Mouse (Mus musculus) neural tube, embryonic 15.5 days (tissue): ENCODE data around the gene Coq5. TPM values are rescaled to one million over a fixed set of nuclear protein-coding genes. Genes with fewer than 3 reads are reported as not detected.

Source experiments
- ATAC-seq: fragments of 200-750 bp; cut with Nextera tagmentation; 2 replicates; pipeline ENCODE4 v1.8.0; 2017; ENCODE audit warnings: mild to moderate bottlenecking, moderate TSS enrichment, moderate library complexity; ENCODE audit not compliant: low FRiP score
- H3K27ac ChIP-seq: fragments of 300-500 bp; sonication (generic); replicated peaks from 2 replicates; pipeline ENCODE4 v1.5.1; 2015; ENCODE audit warnings: mild to moderate bottlenecking, inconsistent platforms
- H3K27me3 ChIP-seq: fragments of 300-500 bp; sonication (generic); replicated peaks from 2 replicates; pipeline ENCODE4 v1.6.1; 2015; ENCODE audit warnings: inconsistent platforms
- H3K36me3 ChIP-seq: fragments of 300-500 bp; sonication (generic); 2 replicates; pipeline ENCODE4 v1.6.1; 2015; ENCODE audit warnings: inconsistent platforms
- H3K4me1 ChIP-seq: fragments of 300-500 bp; sonication (generic); 2 replicates; pipeline ENCODE4 v1.6.1; 2015; ENCODE audit warnings: inconsistent platforms
- H3K4me2 ChIP-seq: fragments of 300-500 bp; sonication (generic); 2 replicates; pipeline ENCODE4 v1.6.1; 2015; ENCODE audit warnings: inconsistent platforms, mild to moderate bottlenecking, moderate library complexity
- H3K4me3 ChIP-seq: fragments of 300-500 bp; sonication (generic); replicated peaks from 2 replicates; pipeline ENCODE4 v1.5.1; 2015; ENCODE audit warnings: mild to moderate bottlenecking, inconsistent platforms
- H3K9ac ChIP-seq: fragments of 300-500 bp; sonication (generic); replicated peaks from 2 replicates; pipeline ENCODE4 v1.6.1; 2015; ENCODE audit warnings: mild to moderate bottlenecking, inconsistent platforms
- H3K9me3 ChIP-seq: fragments of 300-500 bp; sonication (generic); replicated peaks from 2 replicates; pipeline ENCODE4 v1.6.1; 2016; ENCODE audit warnings: inconsistent platforms
- WGBS: fragments of 180-500 bp; shearing (Covaris S2); methylation state at CpG from one replicate; pipeline ENCODE4 v1.1.7; 2015; ENCODE audit warnings: mixed read lengths; 5-methylcytosine and 5-hydroxymethylcytosine counted together
- polyA plus RNA-seq: library from polyadenylated mRNA; unstranded; fragments of >200 nt; fragmentation: Nextera tagmentation; extraction: Ambion mirVana; gene quantifications from 2 replicates; pipeline ENCODE4 v1.2.1, GENCODE M21; 2015

The Coq5 gene
- polyA plus RNA-seq = 63.7 and 64.6 TPM in 2 replicates

DNA sequence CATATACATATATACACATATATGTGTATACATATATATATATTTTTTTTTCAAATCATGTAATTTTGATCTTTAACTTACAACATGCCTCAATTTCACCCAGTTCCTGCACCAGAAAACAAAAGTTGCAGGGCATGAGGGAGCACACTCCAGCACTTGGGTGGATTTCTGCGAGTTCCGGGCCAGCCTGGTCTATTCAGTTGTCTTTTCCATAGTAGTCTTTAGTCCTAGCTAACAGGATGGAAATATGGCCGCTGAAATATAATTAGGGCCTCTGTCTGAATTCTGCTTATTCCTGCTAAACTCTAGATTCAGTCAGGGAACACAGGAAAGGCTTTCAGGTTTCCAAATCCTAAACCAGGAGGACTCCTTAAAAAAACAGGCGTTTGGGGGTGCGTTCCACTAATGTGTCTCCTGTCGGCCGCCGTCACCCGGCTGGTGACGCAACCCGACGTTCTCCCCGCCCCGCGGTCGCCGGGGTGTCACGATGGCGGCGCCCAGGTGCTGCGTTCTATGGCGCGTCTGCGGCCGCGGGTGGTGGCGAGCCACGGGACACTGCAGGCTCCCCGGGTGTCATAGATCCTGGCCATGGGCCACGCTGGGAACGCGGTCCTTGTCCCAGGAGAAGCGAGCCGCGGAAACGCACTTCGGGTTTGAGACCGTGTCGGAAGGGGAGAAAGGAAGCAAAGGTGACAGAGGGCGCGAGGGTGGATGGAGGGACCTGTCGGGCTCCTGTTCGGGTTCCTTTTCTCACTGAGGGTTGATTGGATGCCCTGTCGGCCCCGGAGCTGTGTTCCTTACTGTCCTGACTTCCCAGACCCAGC lies at the start of gene Coq5:
TSS of gene Coq5 (plus strand) at position 441 of the 824 bp plus-strand sequence.
- Histone ChIP-seq H3K9me3 (no peaks in the 10 kb centered on the region), H3K36me3 (peaks cover 14% of the 10 kb centered on the region), H3K27ac (peak within 1 kb of the TSS; percentile 79), H3K9ac (peak within 1 kb of the TSS; percentile 96), H3K4me1 (peaks cover 10% of the 10 kb centered on the region), H3K4me3 (peak within 1 kb of the TSS; percentile 97), H3K27me3 (no peaks in the 10 kb centered on the region), H3K4me2 (peak within 1 kb of the TSS; percentile 92)
- peak; percentile 77 for ATAC-seq
- WGBS = 3% methylated on average over 45 of the region's 45 CpGs

DNA sequence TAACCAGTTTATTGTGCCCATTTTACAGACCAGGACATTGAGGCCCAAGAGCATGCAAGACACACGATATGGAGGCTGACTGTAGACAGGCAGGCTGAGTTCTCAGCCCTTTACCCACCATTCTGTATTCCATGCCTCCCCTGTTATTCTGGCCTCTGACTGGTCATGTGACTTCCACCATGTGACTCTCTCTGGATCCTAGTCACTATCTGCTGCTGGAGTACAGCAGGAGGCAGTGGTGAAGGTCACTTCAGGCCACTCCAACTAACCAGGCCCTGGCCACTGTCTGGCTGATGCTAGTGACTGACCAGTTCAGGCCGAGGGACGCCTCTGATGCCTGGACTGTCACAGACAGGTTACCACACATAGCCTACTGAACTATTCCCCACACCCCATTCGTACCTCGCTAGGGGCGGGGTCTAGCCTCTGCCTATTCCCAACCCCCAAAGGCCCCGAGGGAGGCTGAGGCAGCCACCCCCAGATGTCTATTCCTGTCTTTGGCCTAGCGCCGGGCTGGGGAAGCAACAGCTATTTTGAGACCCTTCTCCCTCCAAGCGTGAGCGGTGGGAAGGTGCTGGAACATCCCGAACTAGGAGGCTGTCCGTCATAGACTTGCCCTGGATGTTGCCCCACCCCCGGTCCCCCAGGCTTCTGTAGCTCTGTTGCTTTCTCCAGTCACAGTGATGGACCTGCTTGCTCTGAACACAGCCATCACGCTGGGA lies 48.5 kb upstream of the Coq5 start:
- Histone ChIP-seq H3K27me3 (no peaks in the 10 kb centered on the region), H3K4me3 (no peak overlapping the region), H3K4me2 (no peak overlapping the region), H3K4me1 (peaks cover 13% of the 10 kb centered on the region), H3K9ac (no peak overlapping the region), H3K9me3 (no peaks in the 10 kb centered on the region), H3K36me3 (no peaks in the 10 kb centered on the region), H3K27ac (no peak overlapping the region)
- 59% methylated on average over 15 of the region's 15 CpGs for WGBS
- ATAC-seq = no peak

DNA sequence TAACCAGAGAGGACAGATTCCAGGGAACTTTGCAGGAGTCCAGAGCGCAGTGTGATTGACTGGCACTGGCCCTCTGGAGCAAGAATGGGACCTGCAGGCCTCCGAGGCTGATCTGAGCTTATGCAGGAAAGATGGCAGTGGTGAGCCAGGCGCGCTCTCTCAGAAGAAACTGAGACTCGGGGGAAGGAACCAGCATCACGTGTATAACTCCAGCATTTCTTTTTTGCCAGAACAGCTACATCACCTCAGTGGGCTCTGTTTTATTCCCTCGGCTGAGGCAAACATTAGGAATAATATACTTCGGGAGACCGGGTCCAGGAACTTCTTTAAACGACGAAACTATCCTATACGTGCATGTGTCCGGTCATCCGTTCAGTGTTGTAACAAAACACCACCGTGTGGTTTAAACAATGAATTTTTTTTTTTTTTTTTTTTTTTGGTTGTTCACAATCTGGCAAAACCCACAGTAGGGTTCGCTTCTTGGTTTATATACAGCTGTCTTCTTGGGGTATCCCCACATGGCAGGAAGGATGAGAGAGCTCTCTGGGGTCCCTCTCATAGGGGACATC lies 47.8 kb upstream of the Coq5 start:
- no peak overlapping the region for H3K4me2 ChIP-seq
- H3K36me3 ChIP-seq = no peaks in the 10 kb centered on the region
- no peak overlapping the region for H3K9ac ChIP-seq
- WGBS = 41% methylated on average over 16 of the region's 16 CpGs
- H3K9me3 ChIP-seq = no peaks in the 10 kb centered on the region
- H3K27ac ChIP-seq = no peak overlapping the region
- ATAC-seq = no peak
- no peak overlapping the region for H3K4me3 ChIP-seq
- H3K27me3 ChIP-seq = no peaks in the 10 kb centered on the region
- H3K4me1 ChIP-seq = peaks cover 18% of the 10 kb centered on the region

DNA sequence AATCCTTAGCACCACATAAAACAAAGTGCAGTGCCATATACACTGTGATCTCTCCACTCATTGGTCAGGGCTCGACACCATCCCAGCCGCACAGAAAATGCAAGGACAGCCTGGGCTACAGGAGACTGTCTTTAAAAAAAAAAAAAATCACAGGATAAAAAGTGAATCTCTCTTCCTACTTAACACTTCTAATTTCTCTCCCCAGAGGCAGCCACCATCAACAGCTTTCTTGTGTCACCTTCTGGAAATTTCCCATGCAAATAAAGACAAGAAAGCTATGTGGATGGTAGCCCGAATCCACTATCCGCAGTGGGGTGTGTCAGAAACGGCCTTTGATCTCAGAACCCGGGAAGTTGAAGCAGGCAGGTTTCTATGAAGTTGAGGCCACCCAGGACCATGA lies 47.0 kb upstream of the Coq5 start:
- 61% methylated on average over 6 of the region's 6 CpGs for WGBS

DNA sequence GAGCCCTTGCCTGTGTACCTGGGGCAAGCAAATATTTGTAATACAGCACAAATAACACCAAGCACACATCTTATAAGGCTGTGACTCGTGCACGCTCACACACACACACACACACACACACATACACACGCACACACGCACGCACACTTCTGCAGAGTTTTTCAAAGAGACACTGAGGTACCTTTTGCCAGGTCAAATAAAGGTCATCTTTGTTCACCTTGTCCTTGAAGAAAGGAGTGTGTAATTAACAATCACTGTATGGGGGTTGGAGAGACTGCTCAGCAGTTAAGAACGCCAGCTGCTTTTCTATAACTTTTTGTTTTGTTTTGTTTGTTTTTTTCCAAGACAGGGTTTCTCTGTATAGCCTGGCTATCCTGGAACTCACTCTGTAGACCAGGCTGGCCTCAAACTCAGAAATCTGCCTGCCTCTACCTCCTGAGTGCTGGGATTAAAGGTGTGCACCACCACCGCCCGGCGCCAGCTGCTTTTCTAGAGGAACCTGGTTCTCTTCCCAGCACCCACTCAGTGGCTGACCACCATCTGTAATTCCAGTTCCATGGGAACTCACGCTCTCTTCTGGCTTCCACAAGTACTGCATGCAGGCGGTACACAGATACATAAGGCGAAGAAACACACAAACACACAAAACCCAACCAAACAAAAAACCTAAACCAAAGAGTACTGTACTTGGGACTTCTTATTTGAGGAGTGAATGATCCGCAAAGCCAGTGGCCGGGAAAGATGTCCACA lies 46.3 kb upstream of the Coq5 start:
- Histone ChIP-seq H3K9me3 (no peaks in the 10 kb centered on the region), H3K27ac (no peak overlapping the region), H3K36me3 (no peaks in the 10 kb centered on the region), H3K27me3 (no peaks in the 10 kb centered on the region), H3K4me2 (no peak overlapping the region), H3K9ac (no peak overlapping the region), H3K4me3 (no peak overlapping the region), H3K4me1 (peaks cover 23% of the 10 kb centered on the region)
- 91% methylated on average over 14 of the region's 14 CpGs for WGBS
- no peak for ATAC-seq

More for the DNA sequence above, 47.0 kb upstream of the Coq5 start:
- no peaks in the 10 kb centered on the region for H3K27me3 ChIP-seq
- H3K4me1 ChIP-seq = peaks cover 21% of the 10 kb centered on the region
- no peaks in the 10 kb centered on the region for H3K9me3 ChIP-seq
- ATAC-seq = no peak
- no peak overlapping the region for H3K27ac ChIP-seq
- H3K4me3 ChIP-seq = no peak overlapping the region
- no peak overlapping the region for H3K9ac ChIP-seq
- H3K36me3 ChIP-seq = no peaks in the 10 kb centered on the region
- H3K4me2 ChIP-seq = no peak overlapping the region

DNA sequence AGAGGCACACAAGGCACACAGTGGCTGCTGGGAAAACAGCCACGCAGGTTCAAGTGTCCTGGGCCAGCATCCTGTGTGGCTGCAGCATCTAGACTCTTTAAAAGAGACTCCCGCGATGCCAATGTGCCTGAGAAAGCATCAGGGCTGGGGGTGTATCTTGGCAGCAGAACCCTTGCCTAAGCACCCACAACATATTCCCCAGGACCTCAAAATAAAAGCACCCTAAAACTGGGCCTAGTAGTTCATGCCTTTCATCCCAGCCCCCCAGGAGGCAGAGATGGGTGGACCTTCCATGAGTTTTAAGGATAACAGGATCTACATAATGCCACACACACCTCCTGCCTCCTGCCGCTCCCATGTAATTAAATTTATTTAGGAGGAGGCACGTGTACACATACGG lies 44.9 kb upstream of the Coq5 start:
- Histone ChIP-seq H3K36me3 (no peaks in the 10 kb centered on the region), H3K4me2 (0 out of 2 replicates have a peak overlapping the region, but pooled peaks have one; percentile 79), H3K27ac (no peak overlapping the region), H3K9ac (no peak overlapping the region), H3K27me3 (no peaks in the 10 kb centered on the region), H3K4me1 (peaks cover 31% of the 10 kb centered on the region), H3K9me3 (no peaks in the 10 kb centered on the region), H3K4me3 (no peak overlapping the region)
- WGBS = 49% methylated on average over 6 of the region's 6 CpGs
- ATAC-seq = no peak

DNA sequence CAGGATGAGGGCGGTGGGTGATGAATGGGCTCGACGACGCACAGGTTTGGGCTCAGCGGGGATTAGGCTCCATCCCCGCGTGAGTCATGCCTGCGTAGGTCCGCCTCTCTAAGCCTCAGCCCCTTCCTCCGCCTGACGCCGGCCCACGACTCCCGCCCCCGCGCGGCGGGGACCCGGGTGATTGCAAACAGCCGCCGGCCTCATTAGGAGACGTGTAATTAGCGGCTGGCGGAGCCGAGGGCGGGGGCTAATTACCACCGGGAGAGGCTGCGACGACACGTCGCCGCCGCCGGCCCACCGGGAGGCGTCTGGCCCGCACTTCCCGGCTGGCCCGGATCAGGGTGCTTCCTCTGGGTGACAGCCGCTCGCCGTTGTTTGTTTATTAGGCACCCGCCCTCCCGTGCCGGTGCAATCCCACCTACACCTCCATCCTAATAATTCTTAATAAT lies 44.1 kb upstream of the Coq5 start:
- peak; percentile 59 for ATAC-seq
- Histone ChIP-seq H3K4me2 (peak overlapping the region; percentile 79), H3K36me3 (peaks cover 4% of the 10 kb centered on the region), H3K9me3 (no peaks in the 10 kb centered on the region), H3K27me3 (no peaks in the 10 kb centered on the region), H3K9ac (peak overlapping the region; percentile 42), H3K27ac (peak overlapping the region; percentile 74), H3K4me1 (peaks cover 31% of the 10 kb centered on the region), H3K4me3 (peak overlapping the region; percentile 50)
- under 1% methylated on average over 44 of the region's 45 CpGs for WGBS

DNA sequence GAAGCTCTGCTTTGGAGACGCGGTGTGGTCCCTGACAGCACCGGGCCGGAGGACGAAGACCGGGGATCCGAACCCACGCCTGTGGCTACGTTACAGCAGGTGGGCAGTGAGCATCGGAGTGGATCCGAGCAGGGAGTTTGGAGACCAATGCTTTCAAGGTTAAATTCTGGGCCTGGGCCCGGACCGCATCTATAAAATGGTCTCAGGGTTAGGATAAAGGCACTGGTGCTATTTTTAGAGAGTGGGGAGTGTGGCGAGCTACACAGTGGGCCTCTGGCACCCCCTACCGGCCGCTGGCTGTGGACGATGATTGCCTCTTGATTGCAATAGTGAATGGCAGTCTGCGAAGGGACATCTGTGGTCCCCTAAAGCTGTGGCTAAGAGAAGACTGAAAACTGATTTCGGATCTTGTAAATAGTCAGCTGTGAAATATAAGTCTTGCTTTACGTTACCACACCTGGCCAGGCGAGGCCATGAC lies 43.6 kb upstream of the Coq5 start, which contains the start of gene Pop5:
TSS of gene Pop5 (plus strand) at position 51 of the 478 bp plus-strand sequence.
- H3K27ac ChIP-seq = peak within 1 kb of the TSS; percentile 74
- peak; percentile 76 for ATAC-seq
- H3K36me3 ChIP-seq = peaks cover 9% of the 10 kb centered on the region
- 1% methylated on average over 21 of the region's 21 CpGs for WGBS
- peak within 1 kb of the TSS; percentile 50 for H3K4me3 ChIP-seq
- H3K9me3 ChIP-seq = no peaks in the 10 kb centered on the region
- H3K4me2 ChIP-seq = peak within 1 kb of the TSS; percentile 79
- peak within 1 kb of the TSS; percentile 42 for H3K9ac ChIP-seq
- no peaks in the 10 kb centered on the region for H3K27me3 ChIP-seq
- peaks cover 31% of the 10 kb centered on the region for H3K4me1 ChIP-seq

DNA sequence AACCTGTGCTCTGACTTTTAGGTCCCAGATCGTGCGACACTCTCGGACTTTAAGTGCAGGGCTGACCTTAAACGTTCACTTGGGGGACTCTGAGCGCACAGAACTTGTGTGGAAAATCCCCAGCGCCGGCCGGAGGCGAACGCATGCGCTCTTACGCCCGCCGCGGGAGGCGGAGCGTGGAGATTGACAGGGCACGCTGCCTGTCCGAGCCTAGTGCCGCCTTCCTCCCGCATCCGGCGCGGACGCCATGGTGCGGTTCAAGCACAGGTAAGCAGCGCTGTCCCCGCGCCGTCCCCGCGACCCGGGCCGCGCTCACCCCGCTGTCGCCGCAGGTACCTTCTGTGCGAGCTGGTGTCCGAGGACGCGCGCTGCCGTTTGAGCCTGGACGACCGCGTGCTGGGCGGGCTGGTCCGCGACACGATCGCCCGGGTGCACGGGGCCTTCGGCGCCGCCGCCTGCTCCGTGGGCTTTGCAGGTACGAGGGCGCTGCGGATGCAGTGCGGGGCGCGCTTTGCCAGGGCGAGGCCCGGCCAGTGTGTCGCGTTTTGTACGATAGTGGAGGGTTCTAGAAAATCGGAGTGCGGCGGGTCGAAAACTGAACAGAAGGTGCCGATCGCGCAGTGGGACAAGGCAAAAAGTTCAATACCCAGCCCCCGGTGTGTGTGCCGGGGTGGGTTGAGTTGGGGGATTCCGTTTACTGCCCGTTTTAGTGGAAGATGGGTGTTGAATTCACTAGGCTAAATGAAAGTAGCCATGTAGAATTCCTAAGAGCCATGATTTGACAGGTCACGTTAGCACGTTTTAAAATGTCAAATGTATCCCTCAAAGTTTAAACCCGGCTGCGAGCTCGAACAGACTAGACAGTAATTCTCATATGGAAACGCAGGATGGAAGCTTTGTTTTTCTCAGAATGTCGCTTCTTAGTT lies 41.4 kb upstream of the Coq5 start:
- under 1% methylated on average over 85 of the region's 88 CpGs for WGBS
- H3K9me3 ChIP-seq = no peaks in the 10 kb centered on the region
- peaks cover 31% of the 10 kb centered on the region for H3K36me3 ChIP-seq
- peak overlapping the region; percentile 82 for H3K4me3 ChIP-seq
- peak overlapping the region; percentile 88 for H3K4me2 ChIP-seq
- no peaks in the 10 kb centered on the region for H3K27me3 ChIP-seq
- H3K27ac ChIP-seq = peak overlapping the region; percentile 82
- H3K4me1 ChIP-seq = peaks cover 31% of the 10 kb centered on the region
- ATAC-seq = peak; percentile 83
- peak overlapping the region; percentile 78 for H3K9ac ChIP-seq

DNA sequence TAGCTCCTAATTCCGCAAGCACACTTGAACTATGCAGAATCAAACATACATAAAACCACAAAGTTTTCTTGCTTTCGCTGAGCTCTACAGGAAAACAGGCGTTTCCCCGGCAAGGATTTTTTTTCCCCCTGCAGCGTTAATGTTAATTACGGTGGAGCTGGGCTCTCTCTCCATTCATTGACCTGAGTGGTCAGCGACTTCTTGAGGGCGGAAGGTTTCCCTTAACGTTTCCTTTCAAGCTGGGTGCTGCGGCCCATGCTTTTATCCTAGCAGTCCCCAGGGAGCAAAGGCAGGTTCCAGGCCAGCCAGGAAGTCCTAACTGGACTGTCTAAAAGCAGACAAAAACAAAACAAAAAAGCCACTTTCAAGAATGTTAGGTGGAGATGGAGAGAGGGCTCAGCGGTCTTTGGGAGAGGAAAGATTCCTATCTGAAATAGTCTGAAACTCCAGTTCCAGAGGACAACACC lies 40.7 kb upstream of the Coq5 start:
- Histone ChIP-seq H3K36me3 (peaks cover 38% of the 10 kb centered on the region), H3K4me1 (peaks cover 31% of the 10 kb centered on the region), H3K9ac (peak overlapping the region; percentile 78), H3K27me3 (no peaks in the 10 kb centered on the region), H3K4me3 (peak overlapping the region; percentile 82), H3K9me3 (no peaks in the 10 kb centered on the region), H3K4me2 (peak overlapping the region; percentile 88), H3K27ac (no peak overlapping the region)
- 6% methylated on average over 11 of the region's 11 CpGs for WGBS
- ATAC-seq = no peak
